Mouse (Mus musculus): ENCODE data around the gene Vmn1r73.

Gene Vmn1r73

GRCm38 (mm10) chr7:11729966-11730365, at the start of gene Vmn1r73:
TSS of gene Vmn1r73 (plus strand) at chr7:11730266.
- DNase-seq, result no peak
